Mouse (Mus musculus): ENCODE measurements around the gene Lmod3.

GRCm38 (mm10) chr6:97200437-97200836 is 52.1 kb downstream of the Lmod3 start:
- no peak for TF ChIP-seq EP300 (IDR thresholded peaks at IDR 0.05; ENCODE audit: insufficient read depth, low read depth, low read length)
- no peak for TF ChIP-seq POLR2A (IDR thresholded peaks at IDR 0.05; ENCODE audit: insufficient read depth, low read depth, low read length)
- peak; percentile 28 for TF ChIP-seq CTCF (IDR thresholded peaks at IDR 0.05)

Measured in heart, adult 2 months (tissue).